Mouse (Mus musculus): Measurements from ENCODE around the gene Daam1. TPM values are rescaled to one million over a fixed set of nuclear protein-coding genes. Genes with fewer than 3 reads are reported as not detected.

Daam1 gene
- 23.0 and 36.2 TPM in 2 replicates for polyA plus RNA-seq (2011; ENCODE audit: insufficient read depth, insufficient read length, low replicate concordance, missing spikeins)

DNA sequence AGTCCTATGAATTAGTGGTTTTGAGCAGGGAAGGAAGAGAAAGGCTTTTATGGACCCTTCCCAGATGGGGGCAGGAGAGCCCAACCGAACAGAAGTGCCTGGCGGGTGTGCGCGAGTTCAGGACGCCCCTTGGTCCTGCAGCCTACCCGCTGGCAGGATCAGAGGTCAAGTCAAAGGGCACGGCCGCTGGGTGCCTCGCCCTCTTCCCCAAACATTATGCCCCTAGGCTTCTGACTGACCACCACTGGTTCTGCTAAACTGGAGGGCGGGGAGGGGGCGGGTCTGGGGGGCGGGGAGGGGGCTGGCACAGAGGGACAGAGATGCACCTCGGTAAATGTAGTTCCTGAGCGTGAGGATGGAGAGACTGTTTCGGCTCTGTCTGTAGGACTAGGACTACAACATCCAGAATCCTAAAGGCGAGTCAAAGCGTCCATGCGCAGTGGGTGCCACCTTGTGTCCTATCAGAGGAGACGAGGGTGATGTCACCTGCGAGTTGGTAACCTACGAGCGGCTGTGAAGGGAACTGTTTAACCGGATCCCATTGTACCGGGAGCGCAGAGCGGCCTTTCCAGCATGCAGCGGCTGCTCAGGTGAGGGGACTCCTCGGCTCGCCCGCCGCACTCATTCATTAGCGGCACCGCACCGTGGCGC is at the start of gene Daam1:
Gene Daam1 (plus strand): TSS at position 472 of the 651 bp plus-strand sequence.
- H3K4me1 ChIP-seq (ENCODE audit: control insufficient read depth, insufficient read depth, low read length), result no peaks in the 10 kb centered on the region
- TF ChIP-seq POLR2A (IDR thresholded peaks at IDR 0.05; ENCODE audit: borderline replicate concordance, control insufficient read depth, low read depth, low read length) (peak; percentile 88), CTCF (IDR thresholded peaks at IDR 0.05; ENCODE audit: control insufficient read depth, insufficient read depth, low read length) (peak; percentile 16; the same call in 1 of the 2 replicates)
- peak within 1 kb of the TSS; percentile 79 for H3K27ac ChIP-seq (ENCODE audit: control insufficient read depth, insufficient read depth, low read depth, low read length, poor library complexity)
- under 1% methylated on average over 35 of the region's 35 CpGs for WGBS
- peak within 1 kb of the TSS; percentile 95 for H3K4me3 ChIP-seq (replicated peaks; ENCODE audit: control insufficient read depth, low read depth, low read length)

DNA sequence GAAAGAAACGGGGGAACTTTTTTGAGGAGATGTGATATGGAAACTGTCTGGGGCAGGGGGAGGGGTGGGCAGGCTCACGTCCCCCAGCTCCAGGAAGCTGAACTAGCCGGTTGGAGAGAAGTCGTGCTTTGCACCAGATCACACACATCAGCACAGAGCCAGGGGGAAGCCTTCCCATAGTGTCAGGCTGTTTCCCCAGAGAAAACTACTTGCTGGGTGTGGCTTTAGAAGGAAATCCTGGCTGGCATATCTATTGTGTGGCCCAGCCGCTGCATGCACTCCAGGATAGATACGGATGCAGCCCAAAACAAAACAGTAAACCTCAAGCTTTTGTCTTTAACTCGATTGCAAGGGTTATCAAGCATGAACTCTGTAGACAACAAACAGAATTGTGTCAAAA is 49.7 kb upstream of the Daam1 start:
- H3K4me3 ChIP-seq (replicated peaks; ENCODE audit: control insufficient read depth, low read depth, low read length), result no peak overlapping the region
- no peaks in the 10 kb centered on the region for H3K4me1 ChIP-seq (ENCODE audit: control insufficient read depth, insufficient read depth, low read length)
- H3K27ac ChIP-seq (ENCODE audit: control insufficient read depth, insufficient read depth, low read depth, low read length, poor library complexity), result no peak overlapping the region
- 32% methylated on average over 7 of the region's 7 CpGs for WGBS
- no peak for TF ChIP-seq CTCF (IDR thresholded peaks at IDR 0.05; ENCODE audit: control insufficient read depth, insufficient read depth, low read length)
- TF ChIP-seq POLR2A (IDR thresholded peaks at IDR 0.05; ENCODE audit: borderline replicate concordance, control insufficient read depth, low read depth, low read length), result no peak

DNA sequence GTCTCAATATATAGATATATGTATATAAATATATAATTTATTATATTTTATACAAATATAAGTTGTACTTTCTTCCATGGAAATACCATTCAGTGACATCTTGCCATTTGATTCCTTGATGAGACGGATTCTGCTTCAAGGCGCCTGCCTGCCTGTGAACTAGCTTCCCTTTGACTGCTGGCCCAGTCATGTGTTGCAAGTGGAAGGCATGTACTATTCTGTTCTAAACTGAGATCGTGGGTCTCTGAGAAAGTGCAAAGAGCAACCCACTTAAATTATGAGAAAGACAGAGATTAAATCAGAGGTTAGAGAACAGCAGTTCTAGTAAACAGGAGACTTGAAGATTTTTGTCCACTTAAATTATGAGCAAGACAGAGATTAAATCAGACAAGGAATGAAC is 46.9 kb upstream of the Daam1 start:
- Histone ChIP-seq H3K4me1 (ENCODE audit: control insufficient read depth, insufficient read depth, low read length) (no peaks in the 10 kb centered on the region), H3K4me3 (replicated peaks; ENCODE audit: control insufficient read depth, low read depth, low read length) (no peak overlapping the region), H3K27ac (ENCODE audit: control insufficient read depth, insufficient read depth, low read depth, low read length, poor library complexity) (no peak overlapping the region)
- no peak for TF ChIP-seq CTCF (IDR thresholded peaks at IDR 0.05; ENCODE audit: control insufficient read depth, insufficient read depth, low read length)
- no peak for TF ChIP-seq POLR2A (IDR thresholded peaks at IDR 0.05; ENCODE audit: borderline replicate concordance, control insufficient read depth, low read depth, low read length)
- WGBS, result 82% methylated on average over 3 of the region's 3 CpGs

DNA sequence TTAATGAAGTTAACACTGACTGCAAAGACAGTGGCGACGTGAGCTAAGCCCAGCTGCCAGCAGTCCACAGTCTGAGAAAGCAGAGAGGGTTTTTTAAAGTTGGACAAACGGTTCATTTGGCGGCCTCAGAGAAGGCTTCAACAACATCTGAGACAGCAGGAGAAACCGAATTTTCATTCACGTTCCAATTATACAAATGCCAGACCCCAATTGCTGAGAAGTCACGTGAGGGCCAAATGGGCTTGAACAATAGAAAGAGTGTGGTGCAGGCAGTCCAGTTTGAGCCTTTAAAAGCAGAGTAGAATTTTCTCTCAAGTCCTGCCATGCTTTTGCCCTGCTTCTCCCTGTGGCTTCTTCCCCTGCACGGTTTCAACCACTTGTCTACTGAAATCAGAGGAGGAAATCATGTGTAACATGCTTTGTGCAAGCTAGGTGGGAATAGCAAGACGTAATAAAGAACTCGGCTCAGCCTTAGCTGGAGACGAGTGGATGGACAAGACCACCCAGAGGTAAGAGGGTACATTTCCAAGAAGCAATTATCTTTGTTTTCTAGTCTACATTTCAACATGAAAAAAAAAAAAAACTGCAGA is 46.1 kb upstream of the Daam1 start:
- 70% methylated on average over 11 of the region's 11 CpGs for WGBS
- Histone ChIP-seq H3K4me3 (replicated peaks; ENCODE audit: control insufficient read depth, low read depth, low read length) (no peak overlapping the region), H3K4me1 (ENCODE audit: control insufficient read depth, insufficient read depth, low read length) (no peaks in the 10 kb centered on the region), H3K27ac (ENCODE audit: control insufficient read depth, insufficient read depth, low read depth, low read length, poor library complexity) (no peak overlapping the region)
- TF ChIP-seq CTCF (IDR thresholded peaks at IDR 0.05; ENCODE audit: control insufficient read depth, insufficient read depth, low read length), result no peak
- TF ChIP-seq POLR2A (IDR thresholded peaks at IDR 0.05; ENCODE audit: borderline replicate concordance, control insufficient read depth, low read depth, low read length), result no peak

DNA sequence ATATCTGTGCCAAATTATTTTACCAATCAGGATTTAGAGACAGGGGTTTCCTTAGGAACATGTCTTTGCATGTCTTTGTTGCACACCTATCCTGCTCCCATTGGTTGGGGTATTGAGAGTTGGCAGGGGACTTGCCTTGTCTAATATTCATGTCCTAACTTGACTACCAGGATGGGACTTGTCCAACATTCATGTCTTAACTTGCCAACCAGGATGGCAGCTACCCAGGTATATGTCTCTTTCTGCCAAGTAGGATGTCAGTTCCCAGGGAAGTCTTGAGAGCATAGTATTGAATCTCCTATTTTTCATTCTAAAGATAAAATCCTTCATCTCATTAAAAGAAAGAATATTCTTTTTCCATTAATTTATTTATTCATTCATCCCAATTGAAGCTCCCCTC is 44.4 kb upstream of the Daam1 start:
- no peaks in the 10 kb centered on the region for H3K4me1 ChIP-seq (ENCODE audit: control insufficient read depth, insufficient read depth, low read length)
- TF ChIP-seq POLR2A (IDR thresholded peaks at IDR 0.05; ENCODE audit: borderline replicate concordance, control insufficient read depth, low read depth, low read length) (no peak), CTCF (IDR thresholded peaks at IDR 0.05; ENCODE audit: control insufficient read depth, insufficient read depth, low read length) (no peak)

DNA sequence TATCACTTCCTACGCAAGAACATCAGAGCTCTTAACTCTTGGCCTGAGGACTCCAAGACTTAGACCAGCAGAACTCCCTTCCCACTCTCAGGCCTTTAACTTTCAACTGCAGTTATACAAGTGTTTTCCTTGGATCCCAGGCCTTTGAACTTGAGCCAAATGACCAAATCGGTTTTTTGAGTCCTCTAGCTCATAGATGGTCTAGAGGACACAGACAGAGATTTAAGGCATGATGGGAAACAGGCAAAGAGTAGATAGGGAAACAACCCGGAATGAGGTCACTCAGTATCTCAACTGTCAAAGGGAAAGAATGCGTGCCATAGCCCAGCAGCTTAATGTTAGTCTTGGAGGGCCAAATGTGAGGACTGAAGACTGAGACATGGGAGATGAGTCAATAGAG is 42.1 kb upstream of the Daam1 start:
- WGBS, result 77% methylated on average over 4 of the region's 4 CpGs
- H3K27ac ChIP-seq (ENCODE audit: control insufficient read depth, insufficient read depth, low read depth, low read length, poor library complexity), result no peak overlapping the region

More for the DNA sequence above, 44.4 kb upstream of the Daam1 start:
- no peak overlapping the region for H3K27ac ChIP-seq (ENCODE audit: control insufficient read depth, insufficient read depth, low read depth, low read length, poor library complexity)
- H3K4me3 ChIP-seq (replicated peaks; ENCODE audit: control insufficient read depth, low read depth, low read length), result no peak overlapping the region

DNA sequence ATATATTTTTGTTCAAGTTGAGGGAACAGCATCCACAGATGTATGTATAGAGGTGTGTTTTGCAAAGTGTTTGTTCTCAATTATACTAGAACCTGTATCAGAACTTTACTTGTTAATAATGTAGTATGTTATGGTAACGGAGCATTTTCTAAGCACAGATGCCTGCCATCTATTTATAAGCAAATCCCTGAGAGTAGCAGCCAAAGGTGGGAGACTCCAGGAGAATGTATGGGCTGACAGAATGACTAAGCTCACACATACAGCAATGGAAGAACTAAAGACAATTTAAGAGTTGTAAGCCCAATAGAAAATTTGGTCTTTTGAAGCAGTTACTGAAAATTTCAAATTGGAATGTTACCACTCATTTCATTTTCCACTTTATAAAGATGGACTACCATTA is 40.3 kb upstream of the Daam1 start:
- WGBS, result 79% methylated on average over 1 of the region's 1 CpGs

More for the DNA sequence above, 42.1 kb upstream of the Daam1 start:
- no peaks in the 10 kb centered on the region for H3K4me1 ChIP-seq (ENCODE audit: control insufficient read depth, insufficient read depth, low read length)
- TF ChIP-seq POLR2A (IDR thresholded peaks at IDR 0.05; ENCODE audit: borderline replicate concordance, control insufficient read depth, low read depth, low read length) (no peak), CTCF (IDR thresholded peaks at IDR 0.05; ENCODE audit: control insufficient read depth, insufficient read depth, low read length) (no peak)
- H3K4me3 ChIP-seq (replicated peaks; ENCODE audit: control insufficient read depth, low read depth, low read length), result no peak overlapping the region

DNA sequence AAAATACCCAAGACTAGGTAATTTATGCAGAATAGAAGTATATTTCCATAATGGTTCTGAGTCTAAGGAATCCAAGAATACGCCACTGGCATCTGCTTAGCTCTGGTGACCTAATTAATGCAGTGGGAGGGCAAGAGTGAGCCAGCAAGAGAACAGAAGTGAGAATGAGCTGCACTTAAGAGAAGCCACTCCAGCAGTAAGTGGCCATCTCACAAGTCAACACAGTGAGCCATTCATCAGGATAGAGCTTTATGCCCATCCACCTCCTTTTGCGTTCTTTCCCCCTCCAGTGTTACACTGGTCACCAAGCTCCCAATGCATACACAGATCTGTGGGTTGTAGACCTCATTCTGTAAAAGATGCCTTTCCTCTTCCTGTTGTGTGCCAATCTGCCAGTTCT is 37.8 kb upstream of the Daam1 start:
- WGBS, result 80% methylated on average over 2 of the region's 2 CpGs
- TF ChIP-seq CTCF (IDR thresholded peaks at IDR 0.05; ENCODE audit: control insufficient read depth, insufficient read depth, low read length) (no peak), POLR2A (IDR thresholded peaks at IDR 0.05; ENCODE audit: borderline replicate concordance, control insufficient read depth, low read depth, low read length) (no peak)

More for the DNA sequence above, 40.3 kb upstream of the Daam1 start:
- no peak overlapping the region for H3K27ac ChIP-seq (ENCODE audit: control insufficient read depth, insufficient read depth, low read depth, low read length, poor library complexity)
- TF ChIP-seq CTCF (IDR thresholded peaks at IDR 0.05; ENCODE audit: control insufficient read depth, insufficient read depth, low read length) (no peak), POLR2A (IDR thresholded peaks at IDR 0.05; ENCODE audit: borderline replicate concordance, control insufficient read depth, low read depth, low read length) (no peak)
- H3K4me1 ChIP-seq (ENCODE audit: control insufficient read depth, insufficient read depth, low read length), result no peaks in the 10 kb centered on the region
- no peak overlapping the region for H3K4me3 ChIP-seq (replicated peaks; ENCODE audit: control insufficient read depth, low read depth, low read length)

More for the DNA sequence above, 37.8 kb upstream of the Daam1 start:
- H3K27ac ChIP-seq (ENCODE audit: control insufficient read depth, insufficient read depth, low read depth, low read length, poor library complexity), result no peak overlapping the region
- no peaks in the 10 kb centered on the region for H3K4me1 ChIP-seq (ENCODE audit: control insufficient read depth, insufficient read depth, low read length)
- H3K4me3 ChIP-seq (replicated peaks; ENCODE audit: control insufficient read depth, low read depth, low read length), result no peak overlapping the region

All from bone marrow, adult 2 months (tissue).